Mouse (Mus musculus) neural tube, embryonic 15.5 days (tissue): ENCODE data around the gene Dennd2c. TPM values are rescaled to one million over a fixed set of nuclear protein-coding genes. Genes with fewer than 3 reads are reported as not detected.
"Not testable (repeated sequence)": the region's sequence is repeated elsewhere in the genome, so short reads cannot be mapped to it uniquely, and the experiment has no call there.

ENCODE experiments used
- ATAC-seq: fragments of 200-750 bp; cut with Nextera tagmentation; 2 replicates; pipeline ENCODE4 v1.8.0; 2017; ENCODE audit warnings: mild to moderate bottlenecking, moderate TSS enrichment, moderate library complexity; ENCODE audit not compliant: low FRiP score
- H3K27ac ChIP-seq: fragments of 300-500 bp; sonication (generic); replicated peaks from 2 replicates; pipeline ENCODE4 v1.5.1; 2015; ENCODE audit warnings: mild to moderate bottlenecking, inconsistent platforms
- H3K27me3 ChIP-seq: fragments of 300-500 bp; sonication (generic); replicated peaks from 2 replicates; pipeline ENCODE4 v1.6.1; 2015; ENCODE audit warnings: inconsistent platforms
- H3K36me3 ChIP-seq: fragments of 300-500 bp; sonication (generic); 2 replicates; pipeline ENCODE4 v1.6.1; 2015; ENCODE audit warnings: inconsistent platforms
- H3K4me1 ChIP-seq: fragments of 300-500 bp; sonication (generic); 2 replicates; pipeline ENCODE4 v1.6.1; 2015; ENCODE audit warnings: inconsistent platforms
- H3K4me2 ChIP-seq: fragments of 300-500 bp; sonication (generic); 2 replicates; pipeline ENCODE4 v1.6.1; 2015; ENCODE audit warnings: inconsistent platforms, mild to moderate bottlenecking, moderate library complexity
- H3K4me3 ChIP-seq: fragments of 300-500 bp; sonication (generic); replicated peaks from 2 replicates; pipeline ENCODE4 v1.5.1; 2015; ENCODE audit warnings: mild to moderate bottlenecking, inconsistent platforms
- H3K9ac ChIP-seq: fragments of 300-500 bp; sonication (generic); replicated peaks from 2 replicates; pipeline ENCODE4 v1.6.1; 2015; ENCODE audit warnings: mild to moderate bottlenecking, inconsistent platforms
- H3K9me3 ChIP-seq: fragments of 300-500 bp; sonication (generic); replicated peaks from 2 replicates; pipeline ENCODE4 v1.6.1; 2016; ENCODE audit warnings: inconsistent platforms
- WGBS: fragments of 180-500 bp; shearing (Covaris S2); methylation state at CpG from one replicate; pipeline ENCODE4 v1.1.7; 2015; ENCODE audit warnings: mixed read lengths; 5-methylcytosine and 5-hydroxymethylcytosine counted together
- polyA plus RNA-seq: library from polyadenylated mRNA; unstranded; fragments of >200 nt; fragmentation: Nextera tagmentation; extraction: Ambion mirVana; gene quantifications from 2 replicates; pipeline ENCODE4 v1.2.1, GENCODE M21; 2015

Gene Dennd2c
- polyA plus RNA-seq, 1 experiment from 2014 or later, result 1.3 TPM

DNA sequence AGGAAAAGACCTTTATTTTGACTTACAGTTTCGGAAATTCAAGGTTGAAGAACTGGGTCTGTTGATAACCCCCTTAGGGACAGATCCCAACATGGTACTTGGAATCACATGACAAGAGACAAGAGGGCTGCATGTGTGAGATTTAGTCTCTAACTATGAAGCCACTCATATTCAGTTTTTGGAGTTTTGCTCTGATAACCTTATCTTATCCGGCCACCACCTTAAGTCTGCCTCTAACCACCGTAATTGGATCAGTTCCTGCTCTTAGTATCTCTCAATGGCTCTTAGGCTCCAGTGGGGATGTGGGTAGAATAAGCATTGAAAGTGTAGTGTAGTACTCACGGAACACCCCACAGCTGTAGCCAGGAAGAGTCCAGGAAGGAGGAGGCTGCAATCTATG lies 74.3 kb downstream of the Dennd2c start:
- ATAC-seq, result no peak
- WGBS, result 97% methylated on average over 4 of the region's 4 CpGs
- Histone ChIP-seq H3K4me3 (no peak overlapping the region), H3K9me3 (no peaks in the 10 kb centered on the region), H3K27me3 (no peaks in the 10 kb centered on the region), H3K27ac (no peak overlapping the region), H3K4me2 (no peak overlapping the region), H3K9ac (no peak overlapping the region), H3K36me3 (peaks cover 56% of the 10 kb centered on the region), H3K4me1 (peaks cover 16% of the 10 kb centered on the region)

DNA sequence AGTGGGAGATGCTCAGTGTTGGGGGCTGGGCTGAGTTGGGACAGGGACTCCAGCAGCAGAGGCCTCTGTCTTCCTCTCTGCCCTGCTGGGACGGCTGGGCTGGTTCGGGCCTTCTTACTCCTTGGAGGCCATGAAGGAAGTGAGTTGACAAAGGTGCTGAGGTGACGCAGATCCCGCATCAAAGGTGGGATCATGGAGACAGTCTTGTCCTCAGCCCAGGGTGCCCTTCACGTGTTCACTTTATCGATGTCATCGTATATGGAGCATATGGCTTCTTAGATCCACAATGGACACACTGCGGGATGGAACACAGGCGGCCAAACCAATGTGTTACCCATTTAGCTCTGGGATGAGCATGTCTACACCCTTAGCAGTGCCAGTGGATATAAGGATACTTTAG lies 77.1 kb downstream of the Dennd2c start:
- peaks cover 45% of the 10 kb centered on the region for H3K36me3 ChIP-seq
- no peak for ATAC-seq
- no peak overlapping the region for H3K9ac ChIP-seq
- H3K9me3 ChIP-seq, result no peaks in the 10 kb centered on the region
- WGBS, result 94% methylated on average over 9 of the region's 9 CpGs
- H3K4me1 ChIP-seq, result no peaks in the 10 kb centered on the region
- H3K27me3 ChIP-seq, result no peaks in the 10 kb centered on the region
- no peak overlapping the region for H3K27ac ChIP-seq
- no peak overlapping the region for H3K4me2 ChIP-seq
- no peak overlapping the region for H3K4me3 ChIP-seq

DNA sequence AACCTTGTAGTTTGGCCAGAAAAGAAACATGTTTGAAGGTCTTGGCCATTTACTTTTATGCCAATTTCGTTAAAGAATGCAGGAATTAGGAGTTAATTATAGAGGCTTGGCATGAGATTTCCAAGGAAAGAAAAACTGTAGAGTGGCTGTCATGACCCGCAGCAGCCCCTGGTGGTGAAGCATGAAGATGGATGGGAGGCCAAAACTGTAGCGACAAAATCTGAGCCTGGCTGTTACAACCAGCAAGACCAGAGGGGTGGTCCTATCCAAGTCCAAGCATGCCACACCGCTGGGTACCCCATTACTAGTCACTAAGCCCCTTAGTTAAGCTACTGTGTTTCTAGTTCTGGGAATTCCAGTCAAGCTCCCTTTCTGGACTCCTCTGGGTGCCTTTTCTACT lies 78.8 kb downstream of the Dennd2c start:
- Histone ChIP-seq H3K9ac (no peak overlapping the region), H3K27me3 (no peaks in the 10 kb centered on the region), H3K27ac (no peak overlapping the region), H3K36me3 (peaks cover 31% of the 10 kb centered on the region), H3K4me3 (no peak overlapping the region), H3K4me1 (no peaks in the 10 kb centered on the region), H3K4me2 (no peak overlapping the region), H3K9me3 (no peaks in the 10 kb centered on the region)
- no peak for ATAC-seq
- 61% methylated on average over 4 of the region's 4 CpGs for WGBS

DNA sequence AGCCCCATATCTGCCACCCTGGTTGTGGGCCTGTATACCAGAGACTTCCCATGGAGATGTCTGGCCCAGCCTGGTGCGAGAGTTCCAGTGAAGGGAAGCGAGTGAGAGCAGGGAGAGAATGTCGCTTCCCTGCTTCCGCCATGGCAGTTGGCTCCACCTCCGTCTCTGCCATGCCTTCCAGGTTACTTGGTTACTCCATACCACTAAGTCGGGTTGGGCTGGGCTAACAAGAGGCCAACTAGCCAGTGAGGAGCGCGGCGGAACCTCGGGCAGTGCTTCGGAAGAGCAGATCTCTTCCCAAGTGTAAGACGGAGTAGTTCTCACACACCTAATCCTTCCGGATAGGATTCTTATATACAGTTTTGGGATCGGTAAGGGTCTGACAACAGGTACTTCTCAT lies 80.4 kb downstream of the Dennd2c start:
- Histone ChIP-seq H3K4me2 (no peak overlapping the region), H3K27me3 (no peaks in the 10 kb centered on the region), H3K36me3 (peaks cover 17% of the 10 kb centered on the region), H3K9me3 (no peaks in the 10 kb centered on the region), H3K9ac (no peak overlapping the region), H3K4me1 (no peaks in the 10 kb centered on the region), H3K27ac (no peak overlapping the region), H3K4me3 (no peak overlapping the region)
- 82% methylated on average over 14 of the region's 14 CpGs for WGBS
- ATAC-seq, result no peak

DNA sequence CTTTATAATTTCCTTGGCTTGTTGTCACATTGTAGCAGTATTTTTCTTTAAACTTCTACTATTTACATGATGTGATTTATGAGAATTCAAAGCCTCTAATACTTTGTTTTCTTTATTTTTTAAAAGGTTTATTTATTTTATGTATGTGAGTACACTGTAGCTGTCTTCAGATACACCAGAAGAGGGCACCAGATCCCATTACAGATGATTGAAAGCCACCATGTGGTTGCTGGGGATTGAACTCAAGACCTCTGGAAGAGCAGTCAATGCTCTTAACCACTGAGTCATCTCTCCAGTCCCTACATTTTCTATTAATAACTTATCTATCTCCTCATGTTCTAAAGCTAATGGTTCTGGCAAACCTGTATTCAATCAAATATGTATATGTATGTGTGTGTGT lies 82.1 kb downstream of the Dennd2c start:
- H3K4me3 ChIP-seq, H3K27ac ChIP-seq, H3K4me1 ChIP-seq, H3K9me3 ChIP-seq, H3K4me2 ChIP-seq, H3K27me3 ChIP-seq, H3K9ac ChIP-seq, H3K36me3 ChIP-seq, ATAC-seq: not testable (repeated sequence)

- Histone ChIP-seq H3K4me1 (no peaks in the 10 kb centered on the region), H3K27ac (no peak overlapping the region), H3K4me2 (no peak overlapping the region), H3K27me3 (no peaks in the 10 kb centered on the region), H3K4me3 (no peak overlapping the region), H3K36me3 (no peaks in the 10 kb centered on the region), H3K9me3 (no peaks in the 10 kb centered on the region), H3K9ac (no peak overlapping the region)
- no peak for ATAC-seq
- WGBS, result 68% methylated on average over 5 of the region's 5 CpGs
These were observed 86.0 kb downstream of the Dennd2c start for GRCm38 (mm10) chr3:103188451-103188850.

DNA sequence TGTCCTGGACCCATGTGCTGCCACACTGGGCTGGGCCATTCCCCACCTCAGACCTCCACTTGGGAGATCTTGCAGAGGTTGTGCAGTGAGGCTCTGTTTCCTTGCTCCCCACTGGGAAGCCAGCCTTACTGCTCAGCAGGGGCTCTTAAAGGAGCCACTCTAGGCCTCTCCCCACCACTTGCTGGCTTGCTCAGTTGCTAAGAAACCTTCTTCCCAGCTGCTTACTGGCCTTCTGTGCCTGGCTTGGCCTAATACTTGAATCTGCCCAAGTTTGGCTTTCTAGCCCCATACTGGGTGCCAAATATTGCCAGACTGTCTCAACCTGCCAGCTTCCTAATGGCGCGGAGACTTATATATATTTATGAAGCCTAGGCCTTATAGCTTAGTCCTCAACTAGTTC lies 86.5 kb downstream of the Dennd2c start:
- 90% methylated on average over 2 of the region's 2 CpGs for WGBS
- no peaks in the 10 kb centered on the region for H3K9me3 ChIP-seq

GRCm38 (mm10) chr3:103192161-103192560 lies 89.8 kb downstream of the Dennd2c start:
- no peak overlapping the region for H3K27ac ChIP-seq
- WGBS, result 93% methylated on average over 4 of the region's 4 CpGs
- no peaks in the 10 kb centered on the region for H3K4me1 ChIP-seq
- no peak for ATAC-seq
- no peak overlapping the region for H3K9ac ChIP-seq
- no peaks in the 10 kb centered on the region for H3K36me3 ChIP-seq
- H3K4me3 ChIP-seq, result no peak overlapping the region
- H3K27me3 ChIP-seq, result no peaks in the 10 kb centered on the region
- no peak overlapping the region for H3K4me2 ChIP-seq
- H3K9me3 ChIP-seq, result no peaks in the 10 kb centered on the region

More for the DNA sequence above, 86.5 kb downstream of the Dennd2c start:
- H3K4me1 ChIP-seq, result no peaks in the 10 kb centered on the region
- H3K4me3 ChIP-seq, result no peak overlapping the region
- H3K4me2 ChIP-seq, result no peak overlapping the region
- no peak overlapping the region for H3K27ac ChIP-seq
- H3K9ac ChIP-seq, result no peak overlapping the region
- H3K27me3 ChIP-seq, result no peaks in the 10 kb centered on the region
- no peak for ATAC-seq
- H3K36me3 ChIP-seq, result no peaks in the 10 kb centered on the region

DNA sequence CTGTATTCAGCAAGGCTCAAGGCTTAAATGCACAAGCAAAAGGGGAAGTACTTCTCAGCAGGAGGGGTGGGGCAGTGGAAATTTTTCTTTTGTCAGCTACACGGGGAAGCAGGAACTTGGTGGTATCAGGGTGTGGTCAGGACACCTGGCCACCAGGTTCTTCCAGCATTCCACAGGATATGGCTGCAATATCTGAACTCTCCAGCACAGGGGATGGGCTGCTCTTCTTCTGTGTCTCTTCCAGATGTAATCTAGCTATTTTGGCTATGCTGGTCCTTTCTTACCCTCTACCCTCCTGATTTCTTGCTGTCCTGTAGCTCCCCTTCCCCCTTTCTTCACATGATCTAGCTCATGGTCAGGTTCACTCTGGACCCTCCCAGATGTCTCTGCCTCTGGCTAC lies 90.8 kb downstream of the Dennd2c start:
- WGBS, result 80% methylated on average over 1 of the region's 1 CpGs
- no peaks in the 10 kb centered on the region for H3K9me3 ChIP-seq
- H3K27ac ChIP-seq, result no peak overlapping the region
- no peak overlapping the region for H3K4me3 ChIP-seq
- no peaks in the 10 kb centered on the region for H3K4me1 ChIP-seq
- ATAC-seq, result no peak
- no peaks in the 10 kb centered on the region for H3K27me3 ChIP-seq
- H3K4me2 ChIP-seq, result no peak overlapping the region
- H3K9ac ChIP-seq, result no peak overlapping the region
- H3K36me3 ChIP-seq, result no peaks in the 10 kb centered on the region

DNA sequence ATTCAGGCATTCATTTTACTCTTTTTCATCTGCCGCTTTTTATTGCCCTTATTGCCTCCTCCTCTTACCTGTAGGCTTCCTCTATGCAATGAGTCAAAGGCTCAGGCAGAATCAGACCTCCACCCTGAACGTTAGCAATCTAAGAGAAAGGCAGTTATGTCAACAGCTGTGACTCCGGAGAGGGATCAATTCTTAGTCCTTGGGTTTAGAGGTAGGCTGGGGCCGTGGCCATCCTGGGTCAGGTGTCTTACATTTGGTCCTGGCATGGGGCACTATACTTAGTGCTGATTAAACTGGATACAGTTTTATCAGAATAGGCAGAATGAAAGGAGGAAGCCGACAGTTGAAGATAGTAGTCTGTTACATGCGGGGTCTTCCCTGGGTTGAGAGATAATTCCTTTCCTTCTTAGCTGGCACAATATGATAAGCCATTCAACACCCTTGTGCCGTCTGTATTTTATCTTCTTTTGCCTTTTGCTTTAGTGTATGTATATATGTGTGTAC lies 94.0 kb downstream of the Dennd2c start:
- H3K27ac ChIP-seq, result no peak overlapping the region
- no peaks in the 10 kb centered on the region for H3K9me3 ChIP-seq
- ATAC-seq, result no peak
- H3K4me1 ChIP-seq, result no peaks in the 10 kb centered on the region
- no peaks in the 10 kb centered on the region for H3K36me3 ChIP-seq
- no peak overlapping the region for H3K9ac ChIP-seq
- WGBS, result 86% methylated on average over 7 of the region's 7 CpGs
- no peak overlapping the region for H3K4me2 ChIP-seq
- H3K4me3 ChIP-seq, result no peak overlapping the region
- H3K27me3 ChIP-seq, result no peaks in the 10 kb centered on the region

DNA sequence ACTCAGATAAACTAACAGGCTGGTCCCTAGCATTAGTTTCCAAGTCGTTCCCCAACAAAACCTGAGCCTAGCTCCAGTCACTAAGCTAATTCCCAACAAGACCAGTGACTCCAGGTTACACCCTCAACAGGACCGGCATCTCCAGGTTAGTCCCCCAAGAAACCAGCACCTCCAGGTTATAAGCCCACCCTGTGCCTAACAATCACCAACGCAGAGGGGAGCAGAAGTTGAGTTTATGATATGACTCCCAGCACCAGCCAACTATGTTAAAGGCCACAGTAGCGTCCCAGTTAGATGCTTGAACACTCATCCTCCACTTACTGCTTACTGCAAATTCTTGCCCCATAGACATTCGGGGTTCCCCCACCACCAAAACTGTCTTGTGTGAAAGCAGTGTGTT lies 97.0 kb downstream of the Dennd2c start:
- 89% methylated on average over 5 of the region's 5 CpGs for WGBS
- Histone ChIP-seq H3K9ac (no peak overlapping the region), H3K9me3 (no peaks in the 10 kb centered on the region), H3K4me2 (no peak overlapping the region), H3K36me3 (no peaks in the 10 kb centered on the region), H3K4me1 (no peaks in the 10 kb centered on the region), H3K27me3 (no peaks in the 10 kb centered on the region), H3K27ac (no peak overlapping the region), H3K4me3 (no peak overlapping the region)
- no peak for ATAC-seq

- 95% methylated on average over 7 of the region's 7 CpGs for WGBS
- H3K27me3 ChIP-seq, H3K9ac ChIP-seq, ATAC-seq, H3K4me2 ChIP-seq, H3K27ac ChIP-seq, H3K4me3 ChIP-seq, H3K4me1 ChIP-seq, H3K36me3 ChIP-seq, H3K9me3 ChIP-seq: not testable (repeated sequence)
These were observed 98.7 kb downstream of the Dennd2c start for GRCm38 (mm10) chr3:103201105-103201504.

DNA sequence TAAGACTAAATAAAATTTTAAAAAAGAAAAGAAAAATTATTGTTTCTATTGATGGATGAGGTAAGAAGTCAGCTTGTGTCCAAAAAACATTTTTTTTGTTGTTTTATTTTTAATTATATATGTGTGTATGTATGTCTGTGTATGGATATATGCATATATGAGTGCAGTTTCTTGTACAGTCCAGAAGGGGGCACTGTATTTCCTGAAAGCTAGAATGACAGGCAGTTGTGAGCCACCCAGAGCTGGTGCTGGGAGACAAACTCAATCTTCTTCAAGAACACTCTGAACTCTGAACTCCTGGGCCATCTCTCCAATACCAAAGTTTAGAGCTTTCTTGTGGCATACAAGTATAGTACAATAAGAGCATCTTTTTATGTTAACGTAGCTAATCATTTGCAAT lies 101.2 kb downstream of the Dennd2c start:
- Histone ChIP-seq H3K9ac (no peak overlapping the region), H3K9me3 (no peaks in the 10 kb centered on the region), H3K27me3 (no peaks in the 10 kb centered on the region), H3K4me1 (no peaks in the 10 kb centered on the region), H3K36me3 (no peaks in the 10 kb centered on the region), H3K4me3 (no peak overlapping the region), H3K27ac (no peak overlapping the region), H3K4me2 (no peak overlapping the region)
- WGBS, result 97% methylated on average over 1 of the region's 1 CpGs
- no peak for ATAC-seq
